ENCODE assay signal across 15 mouse cellular contexts in genomic region chr13:78183986-78184385, GRCm38 (mm10). TPM values are rescaled to one million over a fixed set of nuclear protein-coding genes. Genes with fewer than 3 reads are reported as not detected.
A peak's percentile ranks its signal among the peaks of the same experiment; 100 is the strongest.
DNase-seq lines count a peak whose midpoint lies in the region; ATAC-seq and TF ChIP-seq lines count a peak whose summit lies in the region.
"Had no signal": no experiment of that assay in that cellular context is flagged by ENCODE, and none has a peak within 500 bp of the region (broad histone marks: within the 10 kb centered on the region; RNA-seq: fewer than 3 reads in every experiment).

No protein-coding gene starts in this region.

- peak; percentile 23; the same call in 1 of the 2 replicates for ATAC-seq in forebrain, postnatal 0 days
- ATAC-seq in midbrain, embryonic 13.5 days: peak; percentile 57

- peak; percentile 14 for DNase-seq in right cerebral cortex, postnatal 25 days
- DNase-seq in right cerebral cortex, postnatal 4 days: no peak
- DNase-seq in forebrain, postnatal 0 days: no peak
- no peak for DNase-seq in thymus, postnatal 0 days (ENCODE audit: low spot score)
- DNase-seq in lung, adult 18-20 months: no peak
- no peak for DNase-seq in ovary, adult 18-20 months (ENCODE audit: low spot score)
- DNase-seq in cerebellum, adult 9-11 months: no peak
- DNase-seq: adrenal gland, adult 2 months; heart, adult 2 months; heart, postnatal 36 days; layer of hippocampus, adult 9-11 months; thymus, postnatal 4 days had no signal

- no peak overlapping the region for H3K4me3 ChIP-seq in forebrain, postnatal 0 days (ENCODE audit: low read depth, low read length)
- no peak overlapping the region for H3K4me3 ChIP-seq in midbrain, embryonic 13.5 days (replicated peaks)
- H3K4me3 ChIP-seq: embryonic facial prominence, embryonic 15.5 days; heart, adult 2 months; lung, embryonic 15.5 days had no signal

- H3K9me3 ChIP-seq in forebrain, postnatal 0 days (ENCODE audit: low read length): no peaks in the 10 kb centered on the region
- no peaks in the 10 kb centered on the region for H3K9me3 ChIP-seq in midbrain, embryonic 13.5 days
- H3K9me3 ChIP-seq: embryonic facial prominence, embryonic 15.5 days; lung, embryonic 15.5 days had no signal

- H3K9ac ChIP-seq in forebrain, postnatal 0 days: no peak overlapping the region; the same call in 1 of the 2 replicates
- peak overlapping the region; percentile 32; the same call in 1 of the 2 replicates for H3K9ac ChIP-seq in midbrain, embryonic 13.5 days (replicated peaks)
- H3K9ac ChIP-seq: embryonic facial prominence, embryonic 15.5 days; lung, embryonic 15.5 days had no signal

- no peaks in the 10 kb centered on the region for H3K36me3 ChIP-seq in forebrain, postnatal 0 days (ENCODE audit: insufficient read depth)
- peaks cover 11% of the 10 kb centered on the region for H3K36me3 ChIP-seq in midbrain, embryonic 13.5 days
- H3K36me3 ChIP-seq: embryonic facial prominence, embryonic 15.5 days had no signal

- peaks cover 11% of the 10 kb centered on the region; the same call in 1 of the 2 replicates for H3K27me3 ChIP-seq in forebrain, postnatal 0 days (ENCODE audit: insufficient read depth, low read length)
- peaks cover 55% of the 10 kb centered on the region for H3K27me3 ChIP-seq in midbrain, embryonic 13.5 days

- H3K4me1 ChIP-seq in forebrain, postnatal 0 days (ENCODE audit: insufficient read depth): 0 out of 2 replicates have a peak, but pooled peaks cover 5% of the 10 kb centered on the region
- peaks cover 83% of the 10 kb centered on the region for H3K4me1 ChIP-seq in midbrain, embryonic 13.5 days (replicated peaks)

- peak overlapping the region; percentile 86 for H3K27ac ChIP-seq in forebrain, postnatal 0 days (ENCODE audit: low read depth, low read length)
- peak overlapping the region; percentile 92 for H3K27ac ChIP-seq in midbrain, embryonic 13.5 days
- H3K27ac ChIP-seq: embryonic facial prominence, embryonic 15.5 days; heart, adult 2 months; lung, embryonic 15.5 days had no signal

- H3K4me2 ChIP-seq in forebrain, postnatal 0 days (ENCODE audit: low read depth): peak overlapping the region; percentile 18; the same call in 1 of the 2 replicates
- H3K4me2 ChIP-seq in midbrain, embryonic 13.5 days (replicated peaks): peak overlapping the region; percentile 57
- H3K4me2 ChIP-seq: lung, embryonic 15.5 days had no signal

- no peak for TF ChIP-seq CTCF in forebrain, postnatal 0 days (IDR thresholded peaks at IDR 0.05; ENCODE audit: low read depth)

- 18% methylated on average over 5 of the region's 5 CpGs for WGBS in forebrain, postnatal 0 days
- 6% methylated on average over 5 of the region's 5 CpGs for WGBS in midbrain, embryonic 13.5 days

RNA-seq across cellular contexts. Expression of gene Nr2f1, which starts 15.6 kb away (rescaled TPM):
- total RNA-seq in forebrain, postnatal 0 days (2014; rRNA removed): 161 and 250 TPM in 2 replicates
- 72.9 and 89.1 TPM in 2 replicates for polyA plus RNA-seq in forebrain, postnatal 0 days (2015; fragmentation: Nextera tagmentation; extraction: Ambion mirVana)
- 76.9 and 83.2 TPM in 2 replicates for polyA plus RNA-seq in midbrain, embryonic 13.5 days (2015; fragmentation: Nextera tagmentation; extraction: Ambion mirVana)
- polyA plus RNA-seq in thymus, postnatal 0 days (2015; fragmentation: Nextera tagmentation; extraction: Ambion mirVana): 1.1 and 1.5 TPM in 2 replicates

Comparison
In these comparisons a context has a peak if more than half of its experiments do, and no peak if none do; other contexts are left out.
1. RNA of gene Nr2f1, which starts 15.6 kb away (polyA plus RNA-seq): 72.9 to 89.1 TPM in forebrain, postnatal 0 days and 76.9 to 83.2 TPM in midbrain, embryonic 13.5 days; 1.1 to 1.5 TPM in thymus, postnatal 0 days; every median in the first group is over 10 times any median in the second.